Mouse (Mus musculus): ENCODE data around the gene Rnf215.
"Not testable (repeated sequence)": the region's sequence is repeated elsewhere in the genome, so short reads cannot be mapped to it uniquely, and the experiment has no call there.

Gene Rnf215

GRCm38 (mm10) chr11:4147098-4147497, 12.1 kb downstream of the Rnf215 start:
- DNase-seq (ENCODE audit: low read depth, low spot score), result no peak

- DNase-seq (ENCODE audit: low read depth, low spot score), result no peak
Observed at GRCm38 (mm10) chr11:4148120-4148519, 13.1 kb downstream of the Rnf215 start.

GRCm38 (mm10) chr11:4148536-4149156, 13.6 kb downstream of the Rnf215 start:
- DNase-seq (ENCODE audit: low read depth, low spot score), result no peak

- DNase-seq (ENCODE audit: low read depth, low spot score), result no peak
Observed at GRCm38 (mm10) chr11:4149886-4150285, 14.9 kb downstream of the Rnf215 start.

GRCm38 (mm10) chr11:4153694-4154093, 18.7 kb downstream of the Rnf215 start:
- DNase-seq (ENCODE audit: low read depth, low spot score), result no peak

- no peak for DNase-seq (ENCODE audit: low read depth, low spot score)
Observed at GRCm38 (mm10) chr11:4155641-4156040, 20.6 kb downstream of the Rnf215 start.

- DNase-seq (ENCODE audit: low read depth, low spot score), result no peak
Observed at GRCm38 (mm10) chr11:4158676-4159075, 23.7 kb downstream of the Rnf215 start.

GRCm38 (mm10) chr11:4159808-4160708, 25.1 kb downstream of the Rnf215 start, which contains the start of the genes Ccdc157 and Sf3a1:
TSS of gene Ccdc157 (minus strand) at chr11:4160293.
TSS of gene Sf3a1 (plus strand) at chr11:4160350.
- peak; percentile 93 for DNase-seq (ENCODE audit: low read depth, low spot score)

- no peak for DNase-seq (ENCODE audit: low read depth, low spot score)
Observed at GRCm38 (mm10) chr11:4160758-4161480, 25.9 kb downstream of the Rnf215 start.

GRCm38 (mm10) chr11:4164701-4165100, 29.7 kb downstream of the Rnf215 start:
- no peak for DNase-seq (ENCODE audit: low read depth, low spot score)

GRCm38 (mm10) chr11:4166467-4167090, 31.6 kb downstream of the Rnf215 start:
- no peak for DNase-seq (ENCODE audit: low read depth, low spot score)

GRCm38 (mm10) chr11:4174586-4174985, 39.6 kb downstream of the Rnf215 start:
- no peak for DNase-seq (ENCODE audit: low read depth, low spot score)

GRCm38 (mm10) chr11:4177716-4178115, 42.7 kb downstream of the Rnf215 start:
- DNase-seq (ENCODE audit: low read depth, low spot score), result no peak

- no peak for DNase-seq (ENCODE audit: low read depth, low spot score)
Observed at GRCm38 (mm10) chr11:4182061-4182460, 47.1 kb downstream of the Rnf215 start.

GRCm38 (mm10) chr11:4183511-4183910, 48.5 kb downstream of the Rnf215 start:
- no peak for DNase-seq (ENCODE audit: low read depth, low spot score)

GRCm38 (mm10) chr11:4184251-4184952, 49.4 kb downstream of the Rnf215 start:
- DNase-seq (ENCODE audit: low read depth, low spot score), result no peak

GRCm38 (mm10) chr11:4185480-4185879, 50.5 kb downstream of the Rnf215 start:
- DNase-seq (ENCODE audit: low read depth, low spot score), result not testable (repeated sequence)

GRCm38 (mm10) chr11:4186486-4187317, 51.7 kb downstream of the Rnf215 start, which contains the start of gene Tbc1d10a:
TSS of gene Tbc1d10a (plus strand) at chr11:4186789.
- DNase-seq (ENCODE audit: low read depth, low spot score), result peak; percentile 100

- no peak for DNase-seq (ENCODE audit: low read depth, low spot score)
Observed at GRCm38 (mm10) chr11:4187318-4187700, 52.3 kb downstream of the Rnf215 start.

- DNase-seq (ENCODE audit: low read depth, low spot score), result no peak
Observed at GRCm38 (mm10) chr11:4189182-4189581, 54.2 kb downstream of the Rnf215 start.

All from WW6 (cell line).